Mouse (Mus musculus) cerebellum, postnatal 25 days (tissue): ENCODE data around the gene Thy1.

ENCODE experiments used
- DNase-seq, 2 experiments: peaks; one replicate each; pipeline ENCODE4 v3.0.0; 2021; ENCODE audit warnings: mixed read lengths in 2 of 2

The Thy1 gene

GRCm38 (mm10) chr9:44042836-44043707, at the start of gene Thy1:
Gene Thy1, plus strand, starts transcription at chr9:44043384.
- peak; percentile 72 to 76 for DNase-seq

- no peak for DNase-seq
Measured at GRCm38 (mm10) chr9:43997681-43998080, 45.5 kb upstream of the Thy1 start.

- DNase-seq: no peak
Measured at GRCm38 (mm10) chr9:43998851-43999250, 44.3 kb upstream of the Thy1 start.

- no peak for DNase-seq
Measured at GRCm38 (mm10) chr9:44004362-44004761, 38.8 kb upstream of the Thy1 start.

- DNase-seq: no peak
Measured at GRCm38 (mm10) chr9:44005305-44005704, 37.9 kb upstream of the Thy1 start.

GRCm38 (mm10) chr9:44007323-44007722, 35.9 kb upstream of the Thy1 start:
- no peak for DNase-seq

GRCm38 (mm10) chr9:44007991-44008390, 35.2 kb upstream of the Thy1 start:
- no peak for DNase-seq

- DNase-seq: no peak
Measured at GRCm38 (mm10) chr9:44010900-44011299, 32.3 kb upstream of the Thy1 start.

- no peak for DNase-seq
Measured at GRCm38 (mm10) chr9:44011668-44012067, 31.5 kb upstream of the Thy1 start.

- no peak for DNase-seq
Measured at GRCm38 (mm10) chr9:44012164-44012563, 31.0 kb upstream of the Thy1 start.

GRCm38 (mm10) chr9:44012761-44013301, 30.4 kb upstream of the Thy1 start:
- DNase-seq: peak; percentile 37 to 56

- no peak for DNase-seq
Measured at GRCm38 (mm10) chr9:44013781-44014180, 29.4 kb upstream of the Thy1 start.

- no peak for DNase-seq
Measured at GRCm38 (mm10) chr9:44016304-44016703, 26.9 kb upstream of the Thy1 start.

- no peak for DNase-seq
Measured at GRCm38 (mm10) chr9:44017846-44018245, 25.3 kb upstream of the Thy1 start.

- no peak for DNase-seq
Measured at GRCm38 (mm10) chr9:44020001-44020400, 23.2 kb upstream of the Thy1 start.

- no peak for DNase-seq
Measured at GRCm38 (mm10) chr9:44022100-44022847, 20.9 kb upstream of the Thy1 start.

- no peak for DNase-seq
Measured at GRCm38 (mm10) chr9:44024096-44024495, 19.1 kb upstream of the Thy1 start.

GRCm38 (mm10) chr9:44029580-44030236, 13.5 kb upstream of the Thy1 start:
- no peak for DNase-seq

- no peak for DNase-seq
Measured at GRCm38 (mm10) chr9:44030646-44031045, 12.5 kb upstream of the Thy1 start.

GRCm38 (mm10) chr9:44031079-44031478, 12.1 kb upstream of the Thy1 start:
- no peak for DNase-seq

GRCm38 (mm10) chr9:44031946-44032345, 11.2 kb upstream of the Thy1 start:
- DNase-seq: no peak

GRCm38 (mm10) chr9:44033317-44033716, 9.9 kb upstream of the Thy1 start:
- no peak for DNase-seq
